Mouse (Mus musculus) testis, adult 2 months (tissue): ENCODE results near the gene Plgrkt. TPM values are rescaled to one million over a fixed set of nuclear protein-coding genes. Genes with fewer than 3 reads are reported as not detected.

Experiments used
- H3K27ac ChIP-seq: fragments of 200-500 bp; 2 replicates; pipeline ENCODE4 v1.5.1; 2012; ENCODE audit warnings: low read depth, low read length; ENCODE audit not compliant: control insufficient read depth, insufficient read depth
- H3K27me3 ChIP-seq: fragments of 200-500 bp; 2 replicates; pipeline ENCODE4 v1.6.1; 2012; ENCODE audit warnings: mild to moderate bottlenecking, low read length, moderate library complexity; ENCODE audit not compliant: control insufficient read depth, insufficient read depth
- H3K36me3 ChIP-seq: fragments of 200-500 bp; 2 replicates; pipeline ENCODE4 v1.6.1; 2012; ENCODE audit warnings: mild to moderate bottlenecking, low read length; ENCODE audit not compliant: control insufficient read depth, insufficient read depth
- H3K4me1 ChIP-seq: fragments of 200-500 bp; 2 replicates; pipeline ENCODE4 v1.6.1; 2012; ENCODE audit warnings: low read length; ENCODE audit not compliant: control insufficient read depth, insufficient read depth
- H3K4me3 ChIP-seq: fragments of 200-500 bp; 2 replicates; pipeline ENCODE4 v1.5.1; 2012; ENCODE audit warnings: low read depth, mild to moderate bottlenecking, low read length, moderate library complexity, mixed read lengths; ENCODE audit not compliant: control insufficient read depth
- CTCF ChIP-seq: fragments of 200-500 bp; IDR thresholded peaks from 2 replicates; pipeline ENCODE4 v1.5.1; 2012; ENCODE audit warnings: low read depth, mild to moderate bottlenecking, inconsistent platforms, low read length, moderate library complexity; ENCODE audit not compliant: control insufficient read depth, insufficient read depth, insufficient replicate concordance
- POLR2A ChIP-seq: fragments of 200-500 bp; IDR thresholded peaks from 2 replicates; pipeline ENCODE4 v1.6.1; 2012; ENCODE audit warnings: low read depth, mild to moderate bottlenecking, inconsistent platforms, low read length, moderate library complexity; ENCODE audit not compliant: control insufficient read depth
- polyA plus RNA-seq: library from polyadenylated mRNA; depleted of rRNA; stranded (reverse); fragments of >200 nt; gene quantifications from 2 replicates; pipeline ENCODE4 v1.2.3, GENCODE M21; 2012

The Plgrkt gene
- polyA plus RNA-seq, 1 experiment, result 4.9 TPM

DNA sequence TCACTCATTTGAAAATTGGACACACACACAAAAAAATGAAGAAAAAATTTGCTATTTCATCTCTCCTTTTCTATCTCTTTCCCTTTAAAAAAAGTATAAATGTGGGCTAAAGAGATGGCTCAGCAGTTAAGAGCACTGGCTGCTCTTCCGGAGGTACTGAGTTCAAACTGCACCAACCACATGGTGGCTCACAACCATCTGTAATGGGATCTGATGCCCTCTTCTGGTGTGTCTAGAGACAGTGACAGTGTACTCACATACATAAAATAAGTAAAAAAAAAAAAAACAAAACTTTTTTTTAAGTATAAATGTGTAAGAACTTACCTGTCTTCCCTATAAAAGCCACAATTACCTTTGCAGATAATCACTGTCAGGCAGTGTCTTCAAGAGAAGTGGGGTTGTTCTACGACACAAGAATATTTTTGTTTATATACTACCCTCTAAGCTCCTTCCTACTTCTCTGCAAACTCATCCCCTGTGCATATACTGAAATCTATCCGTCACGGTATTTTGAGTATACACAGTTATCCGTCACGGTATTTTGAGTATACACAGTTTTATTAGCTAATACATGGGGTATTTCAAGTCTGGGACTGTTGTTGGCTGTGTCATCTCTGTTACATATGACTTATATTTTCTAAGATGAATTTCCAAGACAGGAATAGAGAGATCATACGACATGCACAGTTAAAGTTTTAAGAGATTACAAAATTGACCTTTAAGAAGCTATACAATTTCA, 3.5 kb upstream of the Plgrkt start:
- TF ChIP-seq CTCF (no peak), POLR2A (no peak)
- Histone ChIP-seq H3K4me3 (no peak overlapping the region), H3K27me3 (no peaks in the 10 kb centered on the region)

GRCm38 (mm10) chr19:29370112-29370511, 2.9 kb upstream of the Plgrkt start:
- H3K36me3 ChIP-seq, result no peaks in the 10 kb centered on the region
- H3K4me1 ChIP-seq, result peaks cover 8% of the 10 kb centered on the region
- no peak for TF ChIP-seq POLR2A
- TF ChIP-seq CTCF, result no peak

More for the DNA sequence above, 3.5 kb upstream of the Plgrkt start:
- H3K27ac ChIP-seq, result no peak overlapping the region
- peaks cover 8% of the 10 kb centered on the region for H3K4me1 ChIP-seq
- no peaks in the 10 kb centered on the region for H3K36me3 ChIP-seq

GRCm38 (mm10) chr19:29368671-29369309, 1.6 kb upstream of the Plgrkt start:
- Histone ChIP-seq H3K27me3 (no peaks in the 10 kb centered on the region), H3K4me1 (peaks cover 8% of the 10 kb centered on the region), H3K4me3 (no peak overlapping the region), H3K36me3 (no peaks in the 10 kb centered on the region), H3K27ac (no peak overlapping the region)
- TF ChIP-seq POLR2A, result no peak

More at GRCm38 (mm10) chr19:29370112-29370511, 2.9 kb upstream of the Plgrkt start:
- H3K27me3 ChIP-seq, result no peaks in the 10 kb centered on the region
- no peak overlapping the region for H3K27ac ChIP-seq
- H3K4me3 ChIP-seq, result no peak overlapping the region

GRCm38 (mm10) chr19:29368041-29368440, 851 bp upstream of the Plgrkt start:
- no peak for TF ChIP-seq CTCF
- TF ChIP-seq POLR2A, result no peak
- Histone ChIP-seq H3K27ac (no peak overlapping the region), H3K27me3 (no peaks in the 10 kb centered on the region), H3K4me3 (no peak overlapping the region), H3K4me1 (peaks cover 8% of the 10 kb centered on the region), H3K36me3 (no peaks in the 10 kb centered on the region)

- H3K4me3 ChIP-seq, result peak overlapping the region; percentile 48
- H3K36me3 ChIP-seq, result no peaks in the 10 kb centered on the region
- TF ChIP-seq CTCF (no peak), POLR2A (no peak)
- H3K27ac ChIP-seq, result no peak overlapping the region
- H3K27me3 ChIP-seq, result no peaks in the 10 kb centered on the region
- H3K4me1 ChIP-seq, result peaks cover 10% of the 10 kb centered on the region
Measured at GRCm38 (mm10) chr19:29366226-29366968, 793 bp downstream of the Plgrkt start.

GRCm38 (mm10) chr19:29365105-29365504, 2.1 kb downstream of the Plgrkt start:
- no peak for TF ChIP-seq CTCF
- TF ChIP-seq POLR2A, result no peak

GRCm38 (mm10) chr19:29364076-29364475, 3.1 kb downstream of the Plgrkt start:
- TF ChIP-seq POLR2A (no peak), CTCF (no peak)
- H3K4me3 ChIP-seq, result no peak overlapping the region
- no peak overlapping the region for H3K27ac ChIP-seq
- H3K27me3 ChIP-seq, result no peaks in the 10 kb centered on the region
- peaks cover 11% of the 10 kb centered on the region for H3K4me1 ChIP-seq
- no peaks in the 10 kb centered on the region for H3K36me3 ChIP-seq

More at GRCm38 (mm10) chr19:29365105-29365504, 2.1 kb downstream of the Plgrkt start:
- H3K4me3 ChIP-seq, result no peak overlapping the region
- H3K36me3 ChIP-seq, result no peaks in the 10 kb centered on the region
- H3K27me3 ChIP-seq, result no peaks in the 10 kb centered on the region
- H3K27ac ChIP-seq, result no peak overlapping the region
- H3K4me1 ChIP-seq, result peaks cover 11% of the 10 kb centered on the region
